Mouse (Mus musculus) liver, embryonic 13.5 days (tissue): Measurements from ENCODE around the gene Lyst. TPM values are rescaled to one million over a fixed set of nuclear protein-coding genes. Genes with fewer than 3 reads are reported as not detected.

Source experiments
- ATAC-seq: fragments of 200-750 bp; cut with Nextera tagmentation; 2 replicates; pipeline ENCODE4 v1.8.0; 2017; ENCODE audit warnings: low read depth, mild to moderate bottlenecking, moderate number of reproducible peaks, moderate library complexity
- DNase-seq: peaks from one replicate; pipeline ENCODE4 v3.0.0; 2022
- H3K27ac ChIP-seq: fragments of 300-500 bp; sonication (generic); 2 replicates; pipeline ENCODE4 v1.5.1; 2015; ENCODE audit warnings: moderate library complexity, mild to moderate bottlenecking, inconsistent platforms
- H3K27me3 ChIP-seq: fragments of 300-500 bp; sonication (generic); 2 replicates; pipeline ENCODE4 v1.6.1; 2015; ENCODE audit warnings: mild to moderate bottlenecking, inconsistent platforms
- H3K36me3 ChIP-seq: fragments of 300-500 bp; sonication (generic); 2 replicates; pipeline ENCODE4 v1.6.1; 2015; ENCODE audit warnings: mild to moderate bottlenecking, inconsistent platforms
- H3K4me1 ChIP-seq: fragments of 300-500 bp; sonication (generic); replicated peaks from 2 replicates; pipeline ENCODE4 v1.6.1; 2015; ENCODE audit warnings: inconsistent platforms
- H3K4me2 ChIP-seq: fragments of 300-500 bp; sonication (generic); 2 replicates; pipeline ENCODE4 v1.6.1; 2015; ENCODE audit warnings: inconsistent platforms, mild to moderate bottlenecking, moderate library complexity
- H3K4me3 ChIP-seq: fragments of 300-500 bp; sonication (generic); replicated peaks from 2 replicates; pipeline ENCODE4 v1.5.1; 2015; ENCODE audit warnings: mild to moderate bottlenecking, inconsistent platforms
- H3K9ac ChIP-seq: fragments of 300-500 bp; sonication (generic); 2 replicates; pipeline ENCODE4 v1.6.1; 2015; ENCODE audit warnings: mild to moderate bottlenecking, inconsistent platforms
- H3K9me3 ChIP-seq: fragments of 300-500 bp; sonication (generic); replicated peaks from 2 replicates; pipeline ENCODE4 v1.6.1; 2016; ENCODE audit warnings: inconsistent platforms
- WGBS: fragments of 180-500 bp; shearing (Covaris S2); methylation state at CpG from one replicate; pipeline ENCODE4 v1.1.7; 2015; ENCODE audit not compliant: insufficient replicate concordance; 5-methylcytosine and 5-hydroxymethylcytosine counted together
- polyA plus RNA-seq: library from polyadenylated mRNA; unstranded; fragments of >200 nt; fragmentation: Nextera tagmentation; extraction: Ambion mirVana; gene quantifications from 2 replicates; pipeline ENCODE4 v1.2.1, GENCODE M21; 2015

Lyst gene
- polyA plus RNA-seq, 1 experiment from 2014 or later, result 1.4 TPM

DNA sequence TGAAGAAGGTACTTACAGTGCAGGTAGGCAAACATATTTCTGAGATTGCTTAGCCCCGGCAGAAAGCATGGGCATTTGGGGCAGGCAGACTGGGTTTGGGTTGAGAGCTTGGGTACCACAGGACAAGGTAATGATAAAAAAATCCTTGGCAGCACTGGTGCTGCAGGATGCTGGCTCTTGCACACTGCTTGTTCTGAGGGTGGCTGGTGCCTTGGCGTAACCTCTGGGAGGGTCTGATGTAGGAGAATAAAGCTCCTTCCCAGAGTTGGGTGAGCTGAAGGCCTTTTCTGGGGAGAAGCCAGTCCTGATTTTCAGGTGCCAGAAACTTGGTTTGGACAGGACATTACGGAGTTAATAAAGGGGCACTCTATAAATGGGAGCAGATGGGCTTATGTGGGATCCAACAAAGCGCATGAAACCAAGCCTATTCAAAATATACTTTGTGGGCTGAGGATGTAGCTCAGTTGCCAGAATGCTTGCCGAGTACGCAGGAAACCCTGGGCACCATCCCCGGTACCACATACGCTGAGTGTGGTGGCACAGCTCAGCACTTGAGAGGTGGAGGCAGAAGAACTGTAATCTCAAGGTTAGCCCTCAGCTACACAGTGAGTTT lies 15.8 kb upstream of the Lyst start:
- DNase-seq, result no peak
- Histone ChIP-seq H3K4me3 (no peak overlapping the region), H3K27ac (no peak overlapping the region), H3K9me3 (no peaks in the 10 kb centered on the region), H3K27me3 (no peaks in the 10 kb centered on the region), H3K4me1 (peaks cover 2% of the 10 kb centered on the region), H3K36me3 (no peaks in the 10 kb centered on the region), H3K9ac (no peak overlapping the region), H3K4me2 (no peak overlapping the region)
- no peak for ATAC-seq
- WGBS, result 70% methylated on average over 8 of the region's 8 CpGs

DNA sequence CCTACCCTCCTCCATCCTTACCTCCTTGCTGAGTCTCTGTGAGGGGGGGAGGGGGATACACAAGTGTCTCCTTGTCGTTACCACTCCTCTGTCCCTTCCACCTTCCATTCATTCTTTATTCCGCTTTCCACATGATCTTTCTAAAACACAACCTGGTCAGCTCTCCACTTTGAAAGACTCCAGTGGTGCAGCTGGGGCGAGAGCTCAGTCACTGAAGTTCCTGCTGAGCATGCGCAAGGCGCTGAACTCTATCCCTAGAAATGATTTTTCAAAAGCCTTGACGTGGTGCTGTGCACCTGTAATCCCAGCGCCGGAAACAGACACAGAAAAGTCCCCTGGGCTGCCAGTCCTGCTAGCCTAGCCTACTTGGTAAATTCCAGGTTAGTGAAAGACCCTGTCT lies 15.1 kb upstream of the Lyst start:
- ATAC-seq (no peak), DNase-seq (no peak)
- Histone ChIP-seq H3K9ac (no peak overlapping the region), H3K27me3 (no peaks in the 10 kb centered on the region), H3K9me3 (no peaks in the 10 kb centered on the region), H3K27ac (no peak overlapping the region), H3K4me3 (no peak overlapping the region), H3K4me2 (no peak overlapping the region), H3K36me3 (no peaks in the 10 kb centered on the region), H3K4me1 (no peaks in the 10 kb centered on the region)
- WGBS, result 70% methylated on average over 8 of the region's 8 CpGs

DNA sequence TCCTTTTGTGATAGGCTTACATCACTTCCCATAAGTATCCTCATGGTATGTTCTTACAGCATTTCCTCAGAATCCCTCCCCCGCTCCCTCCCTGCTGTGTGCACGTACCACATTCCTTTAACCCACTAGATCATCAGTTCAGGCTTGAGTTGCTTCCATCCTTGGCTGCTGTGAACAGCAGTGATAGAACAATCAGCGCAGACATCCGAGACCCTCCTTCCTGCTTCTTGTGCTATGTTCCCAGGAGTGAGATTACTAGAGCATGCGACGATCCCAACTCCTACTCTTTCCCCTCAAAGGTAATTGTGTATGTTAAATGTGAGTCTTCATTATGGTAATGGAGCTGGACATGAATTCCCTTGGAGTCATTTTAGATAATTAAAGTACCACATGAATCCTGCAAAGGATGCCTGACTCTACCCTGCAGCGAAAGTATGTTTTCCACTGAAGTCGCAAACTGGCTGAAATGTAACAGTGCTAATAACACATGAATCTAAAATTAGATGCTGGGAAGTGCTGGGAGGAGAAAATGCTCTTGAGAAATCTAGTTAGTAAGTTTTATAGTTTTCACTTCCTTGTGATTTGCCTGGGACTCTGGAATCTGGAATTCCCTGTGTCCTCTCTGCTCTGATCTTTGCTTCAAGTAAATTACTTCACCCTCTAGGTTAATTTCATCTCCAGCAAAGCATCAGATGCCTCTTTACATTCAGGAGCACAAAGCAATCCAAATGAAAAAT lies 13.6 kb upstream of the Lyst start:
- Histone ChIP-seq H3K4me2 (no peak overlapping the region), H3K9ac (no peak overlapping the region), H3K27me3 (no peaks in the 10 kb centered on the region), H3K27ac (no peak overlapping the region), H3K36me3 (no peaks in the 10 kb centered on the region), H3K9me3 (no peaks in the 10 kb centered on the region), H3K4me1 (no peaks in the 10 kb centered on the region), H3K4me3 (no peak overlapping the region)
- DNase-seq, result no peak
- WGBS, result 52% methylated on average over 8 of the region's 8 CpGs
- no peak for ATAC-seq

DNA sequence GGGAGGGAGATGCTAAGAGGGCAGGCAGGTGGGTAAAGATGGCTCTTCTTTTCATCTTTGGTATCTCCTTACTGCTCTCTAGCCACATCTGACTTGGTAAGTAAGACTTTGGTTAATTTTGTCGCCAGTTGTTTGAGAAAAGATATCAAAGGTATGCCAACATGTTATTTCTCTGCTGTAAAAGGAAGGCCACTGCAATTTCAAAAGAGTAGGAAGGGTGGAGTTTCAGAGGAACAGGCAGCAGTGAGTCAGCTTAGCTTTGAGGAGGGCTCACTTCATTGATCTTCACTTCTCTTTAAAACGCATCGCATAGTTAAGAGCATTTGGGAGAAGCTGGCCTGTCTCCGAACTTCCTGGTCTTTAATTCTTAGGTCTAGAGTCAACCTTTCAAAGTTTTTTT lies 8.2 kb upstream of the Lyst start:
- no peaks in the 10 kb centered on the region for H3K27me3 ChIP-seq
- 54% methylated on average over 4 of the region's 4 CpGs for WGBS
- H3K4me3 ChIP-seq, result no peak overlapping the region
- no peak overlapping the region for H3K9ac ChIP-seq
- no peak overlapping the region for H3K4me2 ChIP-seq
- H3K36me3 ChIP-seq, result no peaks in the 10 kb centered on the region
- no peak for DNase-seq
- H3K9me3 ChIP-seq, result no peaks in the 10 kb centered on the region
- ATAC-seq, result no peak
- no peak overlapping the region; the same call in 1 of the 2 replicates for H3K27ac ChIP-seq
- 0 out of 2 replicates have a peak, but pooled peaks cover 2% of the 10 kb centered on the region for H3K4me1 ChIP-seq

DNA sequence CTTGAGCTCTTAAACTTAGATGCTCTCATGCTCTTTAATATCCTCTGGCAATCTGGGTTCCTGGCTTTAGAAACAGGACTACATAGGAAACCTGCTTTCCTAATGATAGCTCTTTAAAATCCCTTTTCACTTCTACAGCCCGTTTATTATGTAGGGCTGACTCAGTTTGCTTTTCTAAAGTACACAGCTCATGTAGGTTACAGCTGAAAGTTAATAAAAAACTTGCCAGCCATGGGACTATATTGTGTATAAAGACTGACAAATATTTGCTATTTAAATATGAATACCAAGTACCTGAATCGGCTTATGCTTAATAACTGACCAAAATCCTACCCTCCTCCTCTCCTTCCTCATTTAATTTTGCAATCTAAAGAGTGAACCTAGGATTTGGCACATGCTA lies 6.7 kb upstream of the Lyst start:
- no peak for ATAC-seq
- H3K27ac ChIP-seq, result no peak overlapping the region

DNA sequence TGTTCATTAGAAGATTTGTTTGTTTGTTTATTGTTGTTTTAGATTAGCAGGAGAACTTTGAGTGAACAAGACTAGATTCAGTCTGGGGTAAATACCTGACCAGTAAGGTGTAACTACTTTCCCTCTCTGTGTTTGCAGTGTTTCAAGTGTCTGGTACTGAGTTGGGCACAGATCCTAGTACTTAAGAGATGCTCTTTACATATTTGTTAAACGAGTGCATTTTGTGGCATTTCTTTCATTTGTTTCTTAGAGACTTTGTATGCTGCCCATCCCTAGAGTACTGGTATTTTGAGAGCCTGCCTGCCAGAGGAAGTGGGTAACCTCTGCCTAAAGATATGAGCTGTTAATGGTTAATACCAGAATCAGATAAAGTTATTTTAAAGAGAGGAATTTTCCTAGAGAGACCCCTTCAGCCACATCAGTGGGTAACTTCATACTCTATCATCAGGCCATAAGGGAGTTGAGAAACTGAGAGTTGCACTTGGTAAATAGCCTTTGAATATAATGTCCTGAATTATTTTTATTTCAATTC lies 2.5 kb upstream of the Lyst start:
- H3K4me3 ChIP-seq, result no peak overlapping the region
- WGBS, result 18% methylated on average over 1 of the region's 1 CpGs
- DNase-seq (no peak), ATAC-seq (no peak)
- H3K4me1 ChIP-seq, result peaks cover 36% of the 10 kb centered on the region
- no peak overlapping the region for H3K4me2 ChIP-seq
- H3K36me3 ChIP-seq, result no peaks in the 10 kb centered on the region
- H3K9me3 ChIP-seq, result no peaks in the 10 kb centered on the region
- H3K9ac ChIP-seq, result no peak overlapping the region
- no peak overlapping the region for H3K27ac ChIP-seq
- no peaks in the 10 kb centered on the region for H3K27me3 ChIP-seq

More for the DNA sequence above, 6.7 kb upstream of the Lyst start:
- H3K36me3 ChIP-seq, result no peaks in the 10 kb centered on the region
- H3K27me3 ChIP-seq, result no peaks in the 10 kb centered on the region
- DNase-seq, result no peak
- H3K9ac ChIP-seq, result no peak overlapping the region
- WGBS, result 43% methylated on average over 2 of the region's 2 CpGs
- no peak overlapping the region for H3K4me2 ChIP-seq
- peaks cover 11% of the 10 kb centered on the region for H3K4me1 ChIP-seq
- H3K9me3 ChIP-seq, result no peaks in the 10 kb centered on the region
- no peak overlapping the region for H3K4me3 ChIP-seq

DNA sequence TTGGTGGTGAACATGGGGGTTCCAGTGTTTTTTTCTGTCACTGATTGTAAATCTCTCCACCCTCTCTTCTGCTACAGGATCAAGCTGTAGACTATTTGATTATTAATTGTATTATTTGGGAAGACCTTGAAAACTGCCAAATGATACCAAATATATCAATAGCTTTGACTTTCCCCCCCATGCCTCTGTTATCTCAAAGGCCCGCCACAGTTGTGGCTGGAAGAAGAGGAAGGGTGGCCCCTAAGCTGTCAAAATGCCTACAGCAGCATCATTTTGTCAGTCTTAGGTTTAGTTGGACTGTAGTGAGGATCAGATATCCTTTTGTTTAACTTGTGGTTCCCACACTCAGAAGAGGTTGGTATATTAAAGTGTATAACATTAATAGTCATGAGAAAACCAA lies 1.7 kb upstream of the Lyst start:
- no peak overlapping the region for H3K9ac ChIP-seq
- no peaks in the 10 kb centered on the region for H3K36me3 ChIP-seq
- WGBS, result 40% methylated on average over 1 of the region's 1 CpGs
- no peaks in the 10 kb centered on the region for H3K27me3 ChIP-seq
- ATAC-seq (no peak), DNase-seq (no peak)
- no peak overlapping the region for H3K4me3 ChIP-seq
- H3K4me2 ChIP-seq, result no peak overlapping the region
- no peaks in the 10 kb centered on the region for H3K9me3 ChIP-seq
- H3K27ac ChIP-seq, result no peak overlapping the region
- peaks cover 36% of the 10 kb centered on the region for H3K4me1 ChIP-seq

DNA sequence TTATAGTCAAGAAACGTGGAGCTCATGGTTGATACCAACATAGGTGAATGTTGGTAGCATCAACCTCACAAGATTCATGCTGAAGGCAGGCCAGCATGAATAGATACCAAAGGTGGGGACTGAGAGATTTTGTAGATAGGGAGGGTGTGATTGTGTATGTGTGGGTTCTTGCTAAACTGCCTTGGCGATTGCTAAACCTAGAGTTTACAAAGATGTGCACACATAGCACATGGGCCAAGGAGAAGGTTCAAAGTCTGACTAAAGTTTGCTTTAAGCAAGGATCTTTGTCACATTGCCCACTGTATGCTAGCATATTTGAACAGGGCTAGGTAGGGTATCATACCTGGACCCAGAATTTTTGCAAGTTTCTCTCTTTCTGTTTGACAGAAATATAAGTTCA lies 1.2 kb upstream of the Lyst start:
- WGBS, result 45% methylated on average over 2 of the region's 2 CpGs
- Histone ChIP-seq H3K9me3 (no peaks in the 10 kb centered on the region), H3K4me1 (peaks cover 36% of the 10 kb centered on the region), H3K36me3 (no peaks in the 10 kb centered on the region), H3K4me2 (no peak overlapping the region), H3K27me3 (no peaks in the 10 kb centered on the region), H3K4me3 (no peak overlapping the region), H3K9ac (no peak overlapping the region), H3K27ac (no peak overlapping the region)
- DNase-seq (no peak), ATAC-seq (no peak)

DNA sequence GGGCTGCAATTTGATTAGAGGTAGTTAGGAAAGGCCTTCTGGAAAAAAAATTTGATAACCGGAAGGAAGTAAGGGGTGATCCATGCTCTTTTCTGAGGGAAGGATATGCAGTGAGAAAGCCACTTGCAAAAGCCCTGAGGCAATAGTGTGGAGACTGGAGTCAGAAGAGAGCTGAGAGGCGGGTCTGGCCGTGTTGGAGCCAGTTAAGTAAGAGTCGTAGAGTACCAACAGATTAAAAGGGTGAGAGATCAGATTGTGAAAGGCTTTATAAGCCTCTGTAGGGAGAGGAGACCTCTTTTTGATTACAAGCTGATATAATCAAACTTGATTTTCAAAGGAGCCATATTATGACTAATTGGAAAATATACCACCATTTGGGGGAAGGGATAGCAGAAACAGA lies 1.7 kb downstream of the Lyst start:
- ATAC-seq (no peak), DNase-seq (no peak)
- Histone ChIP-seq H3K9ac (no peak overlapping the region), H3K4me1 (peaks cover 35% of the 10 kb centered on the region), H3K4me3 (no peak overlapping the region), H3K27ac (no peak overlapping the region), H3K9me3 (no peaks in the 10 kb centered on the region), H3K27me3 (no peaks in the 10 kb centered on the region), H3K4me2 (no peak overlapping the region), H3K36me3 (no peaks in the 10 kb centered on the region)
- WGBS, result 52% methylated on average over 4 of the region's 4 CpGs

DNA sequence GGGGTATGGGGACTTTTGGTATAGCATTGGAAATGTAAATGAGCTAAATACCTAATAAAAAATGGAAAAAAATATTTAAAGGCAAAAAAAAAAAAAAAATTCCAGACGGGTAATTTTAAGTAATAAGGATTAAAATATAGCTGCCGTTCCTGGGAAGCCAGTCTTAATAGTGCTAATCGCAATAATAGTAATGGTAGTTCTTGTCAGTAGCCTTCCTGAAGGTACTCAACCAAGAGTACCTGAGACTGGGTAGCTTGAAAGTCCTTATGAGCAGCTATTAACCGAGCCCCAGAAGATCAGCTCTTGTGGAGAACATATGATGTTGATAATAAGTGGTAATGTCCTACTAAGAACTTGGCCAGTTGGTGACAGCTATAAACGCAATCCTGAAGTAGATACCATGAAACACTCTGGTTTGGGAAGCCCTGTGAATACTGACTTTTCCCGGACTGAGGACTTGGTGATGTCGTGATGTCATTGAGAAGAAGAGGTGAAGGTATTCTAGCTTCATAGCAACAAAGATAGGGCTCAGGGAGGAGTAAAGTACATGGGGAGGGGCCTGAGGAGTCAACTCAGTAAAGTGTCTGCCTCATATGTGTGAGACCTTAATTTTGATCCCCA lies 6.3 kb downstream of the Lyst start:
- no peak for ATAC-seq
- no peak overlapping the region for H3K27ac ChIP-seq
- no peaks in the 10 kb centered on the region for H3K9me3 ChIP-seq
- DNase-seq, result no peak
- no peak overlapping the region for H3K4me3 ChIP-seq
- WGBS, result 70% methylated on average over 7 of the region's 7 CpGs
- H3K36me3 ChIP-seq, result no peaks in the 10 kb centered on the region
- H3K4me2 ChIP-seq, result no peak overlapping the region
- peaks cover 3% of the 10 kb centered on the region; the same call in 1 of the 2 replicates for H3K4me1 ChIP-seq
- H3K9ac ChIP-seq, result no peak overlapping the region
- H3K27me3 ChIP-seq, result no peaks in the 10 kb centered on the region

DNA sequence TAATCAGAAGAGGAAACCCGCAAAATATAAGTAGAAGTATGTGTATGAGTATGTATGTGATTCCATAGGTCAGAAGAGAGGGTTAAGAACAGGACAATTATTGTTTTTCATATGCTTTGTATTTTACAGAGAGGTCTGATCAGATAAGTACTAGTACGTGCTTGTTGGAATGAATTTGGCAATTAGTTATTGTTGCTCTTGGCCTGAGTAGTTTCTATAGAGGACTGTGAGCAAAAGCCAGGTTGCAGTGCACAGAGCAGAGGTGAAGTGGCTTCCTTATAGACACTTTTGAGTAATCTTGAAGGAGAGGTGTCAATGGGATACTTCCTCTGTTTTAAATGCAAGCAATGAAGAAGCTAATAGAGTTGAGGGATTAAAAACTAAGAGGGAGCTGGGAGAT lies 7.7 kb downstream of the Lyst start:
- no peak overlapping the region for H3K27ac ChIP-seq
- 56% methylated on average over 2 of the region's 2 CpGs for WGBS
- ATAC-seq, result no peak
- DNase-seq, result no peak
- no peak overlapping the region for H3K9ac ChIP-seq
- no peaks in the 10 kb centered on the region for H3K36me3 ChIP-seq
- no peak overlapping the region for H3K4me2 ChIP-seq
- no peaks in the 10 kb centered on the region for H3K9me3 ChIP-seq
- H3K4me3 ChIP-seq, result no peak overlapping the region
- no peaks in the 10 kb centered on the region for H3K4me1 ChIP-seq
- no peaks in the 10 kb centered on the region for H3K27me3 ChIP-seq
